Mouse (Mus musculus) myocyte (in vitro differentiated cells): ENCODE measurements around the gene Fah. TPM values are rescaled to one million over a fixed set of nuclear protein-coding genes. Genes with fewer than 3 reads are reported as not detected.

ENCODE experiments used
- H3K27me3 ChIP-seq: one replicate; pipeline ENCODE4 v1.6.1; 2011; ENCODE audit not compliant: control insufficient read depth, insufficient read depth, insufficient read length
- H3K36me3 ChIP-seq: one replicate; pipeline ENCODE4 v1.6.1; 2011; ENCODE audit not compliant: control insufficient read depth, insufficient read depth
- H3K4me2 ChIP-seq: one replicate; pipeline ENCODE4 v1.6.1; 2011; ENCODE audit warnings: low read depth, control low read depth
- H3K4me3 ChIP-seq: one replicate; pipeline ENCODE4 v1.5.1; 2011; ENCODE audit warnings: mild to moderate bottlenecking, control low read depth, moderate library complexity
- H3K79me2 ChIP-seq: one replicate; pipeline ENCODE4 v1.6.1; 2011; ENCODE audit not compliant: control insufficient read depth, insufficient read depth
- H3ac ChIP-seq: one replicate; pipeline ENCODE4 v1.6.1; 2011; ENCODE audit not compliant: control insufficient read depth, insufficient read length
- CEBPB ChIP-seq: IDR thresholded peaks from 2 replicates; pipeline ENCODE4 v1.6.1; 2011; ENCODE audit warnings: mild to moderate bottlenecking, moderate library complexity; ENCODE audit not compliant: poor library complexity, insufficient read depth, severe bottlenecking
- E2F4 ChIP-seq: IDR thresholded peaks from one replicate; pipeline ENCODE4 v1.6.1; 2011; ENCODE audit warnings: mild to moderate bottlenecking, control low read depth, moderate library complexity; ENCODE audit not compliant: insufficient read depth
- MAX ChIP-seq: IDR thresholded peaks from one replicate; pipeline ENCODE4 v1.6.1; 2011; ENCODE audit warnings: low read depth, mild to moderate bottlenecking, control low read depth
- MYOD1 ChIP-seq, 3 experiments: IDR thresholded peaks; one replicate each; pipeline ENCODE4 v1.6.1; 2011; ENCODE audit warnings: control low read depth in 2 of 3, low read depth in 2 of 3, mild to moderate bottlenecking in 2 of 3, moderate library complexity in 1 of 3; ENCODE audit not compliant: insufficient read length in 2 of 3, control insufficient read depth in 1 of 3
- MYOG ChIP-seq, 3 experiments: IDR thresholded peaks; one replicate each; pipeline ENCODE4 v1.6.1; 2011; ENCODE audit warnings: control low read depth in 2 of 3, low read depth in 2 of 3, mild to moderate bottlenecking in 2 of 3; ENCODE audit not compliant: insufficient read length in 2 of 3, control insufficient read depth in 1 of 3, insufficient read depth in 1 of 3
- POLR2A ChIP-seq: IDR thresholded peaks from one replicate; pipeline ENCODE4 v1.6.1; 2011; ENCODE audit warnings: low read depth, mild to moderate bottlenecking, control low read depth, moderate library complexity; ENCODE audit not compliant: insufficient read length
- POLR2AphosphoS2 ChIP-seq: IDR thresholded peaks from one replicate; pipeline ENCODE4 v1.6.1; 2011; ENCODE audit warnings: low read depth, control low read depth; ENCODE audit not compliant: insufficient read length
- REST ChIP-seq: IDR thresholded peaks from one replicate; pipeline ENCODE4 v1.6.1; 2011; ENCODE audit warnings: mild to moderate bottlenecking, control low read depth, moderate library complexity; ENCODE audit not compliant: insufficient read depth, insufficient read length
- SRF ChIP-seq: IDR thresholded peaks from one replicate; pipeline ENCODE4 v1.6.1; 2011; ENCODE audit warnings: low read depth; ENCODE audit not compliant: control insufficient read depth, insufficient read length
- TCF12 ChIP-seq: IDR thresholded peaks from one replicate; pipeline ENCODE4 v1.6.1; 2011; ENCODE audit warnings: mild to moderate bottlenecking, control low read depth; ENCODE audit not compliant: poor library complexity, insufficient read depth, severe bottlenecking
- TCF3 ChIP-seq: IDR thresholded peaks from one replicate; pipeline ENCODE4 v1.6.1; 2011; ENCODE audit warnings: low read depth, control low read depth; ENCODE audit not compliant: insufficient read length
- USF1 ChIP-seq: IDR thresholded peaks from one replicate; pipeline ENCODE4 v1.6.1; 2011; ENCODE audit warnings: low read depth, mild to moderate bottlenecking, control low read depth, moderate library complexity
- polyA plus RNA-seq: library from polyadenylated mRNA; unstranded; fragments of >200 nt; fragmentation: generic; extraction: Trizol; gene quantifications from one replicate; pipeline ENCODE4 v1.2.1, GENCODE M21; 2012; ENCODE audit warnings: missing spikeins

The Fah gene
- polyA plus RNA-seq, 1 experiment = 39.8 TPM

DNA sequence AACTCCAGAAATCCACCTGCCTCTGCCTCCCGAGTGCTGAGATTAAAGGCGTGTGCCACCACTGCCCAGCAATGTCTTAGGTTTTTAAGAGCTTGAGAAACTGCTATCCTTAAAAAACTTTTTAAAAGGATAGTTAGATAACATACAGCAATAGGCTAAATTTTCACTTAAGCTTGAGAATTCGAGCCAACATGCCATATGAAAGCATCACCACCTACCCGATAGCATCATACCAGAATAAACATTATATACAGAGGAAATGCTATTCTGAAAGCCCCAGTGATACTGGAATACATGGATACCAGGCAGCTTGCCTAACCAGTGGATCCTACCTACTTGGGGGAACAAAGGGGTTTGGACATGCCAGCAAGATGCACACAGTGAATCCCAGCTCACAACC is 17.2 kb upstream of the Fah start:
- Histone ChIP-seq H3K4me3 (no peak overlapping the region), H3K36me3 (peaks cover 15% of the 10 kb centered on the region), H3K4me2 (no peak overlapping the region), H3K79me2 (no peaks in the 10 kb centered on the region), H3ac (no peak overlapping the region), H3K27me3 (no peaks in the 10 kb centered on the region)
- TF ChIP-seq USF1 (no peak), E2F4 (no peak), TCF3 (no peak), CEBPB (no peak), TCF12 (no peak), REST (no peak), POLR2AphosphoS2 (no peak), POLR2A (no peak), SRF (no peak), MYOG (IDR thresholded peaks at IDR 0.05; ENCODE audit: control insufficient read depth in 1 of 3, insufficient read depth in 1 of 3, insufficient read length in 2 of 3, low read depth in 2 of 3) (no peak), MYOD1 (IDR thresholded peaks at IDR 0.05; ENCODE audit: control insufficient read depth in 1 of 3, insufficient read length in 2 of 3, low read depth in 2 of 3) (no peak), MAX (no peak)

DNA sequence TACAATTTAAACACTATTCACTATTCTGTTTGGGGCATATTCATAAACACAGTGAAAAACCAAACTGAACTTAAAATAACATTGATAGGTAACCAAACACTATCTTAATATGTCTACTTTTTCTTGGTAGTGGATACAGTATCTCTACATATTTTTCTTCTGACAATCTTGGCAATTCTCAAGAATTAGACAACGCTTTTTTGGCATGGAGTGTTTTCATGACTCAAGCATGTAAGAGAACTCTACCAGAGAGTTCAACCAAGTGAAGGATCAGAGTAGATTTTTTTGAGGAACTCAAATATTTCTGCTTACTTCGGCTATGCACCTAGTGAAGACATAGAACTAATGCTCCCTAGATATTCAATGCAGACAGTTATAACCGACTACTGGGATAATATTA is 14.4 kb upstream of the Fah start:
- H3ac ChIP-seq = no peak overlapping the region
- no peak overlapping the region for H3K4me2 ChIP-seq
- no peak for TF ChIP-seq MYOG (IDR thresholded peaks at IDR 0.05; ENCODE audit: control insufficient read depth in 1 of 3, insufficient read depth in 1 of 3, insufficient read length in 2 of 3, low read depth in 2 of 3)
- no peak for TF ChIP-seq USF1
- no peak for TF ChIP-seq REST
- TF ChIP-seq SRF = no peak
- TF ChIP-seq POLR2A = no peak
- no peak for TF ChIP-seq TCF12
- TF ChIP-seq MYOD1 (IDR thresholded peaks at IDR 0.05; ENCODE audit: control insufficient read depth in 1 of 3, insufficient read length in 2 of 3, low read depth in 2 of 3) = no peak
- TF ChIP-seq MAX = no peak
- no peak for TF ChIP-seq E2F4
- H3K27me3 ChIP-seq = no peaks in the 10 kb centered on the region
- no peaks in the 10 kb centered on the region for H3K79me2 ChIP-seq
- peaks cover 20% of the 10 kb centered on the region for H3K36me3 ChIP-seq
- no peak overlapping the region for H3K4me3 ChIP-seq

GRCm38 (mm10) chr7:84618951-84619350 is 12.4 kb upstream of the Fah start:
- no peak overlapping the region for H3ac ChIP-seq
- H3K4me3 ChIP-seq = no peak overlapping the region
- peaks cover 19% of the 10 kb centered on the region for H3K36me3 ChIP-seq
- no peak overlapping the region for H3K4me2 ChIP-seq
- H3K79me2 ChIP-seq = no peaks in the 10 kb centered on the region
- TF ChIP-seq MYOD1 (IDR thresholded peaks at IDR 0.05; ENCODE audit: control insufficient read depth in 1 of 3, insufficient read length in 2 of 3, low read depth in 2 of 3) = no peak
- no peak for TF ChIP-seq E2F4
- no peak for TF ChIP-seq POLR2AphosphoS2
- TF ChIP-seq POLR2A = no peak
- TF ChIP-seq REST = no peak
- TF ChIP-seq TCF3 = no peak
- no peak for TF ChIP-seq TCF12
- TF ChIP-seq CEBPB = no peak
- TF ChIP-seq USF1 = no peak
- no peak for TF ChIP-seq MYOG (IDR thresholded peaks at IDR 0.05; ENCODE audit: control insufficient read depth in 1 of 3, insufficient read depth in 1 of 3, insufficient read length in 2 of 3, low read depth in 2 of 3)
- TF ChIP-seq MAX = no peak
- no peak for TF ChIP-seq SRF
- no peaks in the 10 kb centered on the region for H3K27me3 ChIP-seq

DNA sequence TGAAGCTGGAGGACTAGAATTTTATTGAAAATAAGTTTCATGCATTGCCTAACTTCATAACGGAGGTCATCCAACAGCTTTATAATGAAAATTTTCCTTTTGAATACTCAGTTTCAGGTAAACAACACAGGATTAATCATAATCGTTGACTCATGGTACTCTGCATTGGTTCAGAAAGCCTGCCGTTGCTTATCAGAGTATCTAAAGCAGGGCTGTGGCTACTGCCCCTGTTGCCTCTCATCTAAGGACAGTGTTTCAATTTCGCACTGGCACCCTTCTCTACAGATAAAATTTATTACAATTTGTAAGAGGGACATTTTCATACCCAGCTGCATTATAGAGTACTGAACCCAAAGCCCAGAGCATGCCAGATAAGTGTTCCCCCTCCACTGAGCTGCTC is 5.9 kb upstream of the Fah start:
- no peak overlapping the region for H3ac ChIP-seq
- TF ChIP-seq MAX (no peak), REST (no peak), POLR2A (no peak), USF1 (no peak), TCF12 (no peak), POLR2AphosphoS2 (no peak), SRF (no peak), TCF3 (no peak), E2F4 (no peak), MYOG (IDR thresholded peaks at IDR 0.05; ENCODE audit: control insufficient read depth in 1 of 3, insufficient read depth in 1 of 3, insufficient read length in 2 of 3, low read depth in 2 of 3) (no peak), CEBPB (no peak), MYOD1 (IDR thresholded peaks at IDR 0.05; ENCODE audit: control insufficient read depth in 1 of 3, insufficient read length in 2 of 3, low read depth in 2 of 3) (no peak)
- H3K4me2 ChIP-seq = no peak overlapping the region
- no peaks in the 10 kb centered on the region for H3K27me3 ChIP-seq
- H3K4me3 ChIP-seq = no peak overlapping the region
- peaks cover 5% of the 10 kb centered on the region for H3K36me3 ChIP-seq
- H3K79me2 ChIP-seq = no peaks in the 10 kb centered on the region
